Mouse (Mus musculus) neural tube, embryonic 15.5 days (tissue): ENCODE data around the gene Itgb5. TPM values are rescaled to one million over a fixed set of nuclear protein-coding genes. Genes with fewer than 3 reads are reported as not detected.
A peak's percentile ranks its signal among the peaks of the same experiment; 100 is the strongest.

Experiments used
- ATAC-seq: fragments of 200-750 bp; cut with Nextera tagmentation; 2 replicates; pipeline ENCODE4 v1.8.0; 2017; ENCODE audit warnings: mild to moderate bottlenecking, moderate TSS enrichment, moderate library complexity; ENCODE audit not compliant: low FRiP score
- H3K27ac ChIP-seq: fragments of 300-500 bp; sonication (generic); replicated peaks from 2 replicates; pipeline ENCODE4 v1.5.1; 2015; ENCODE audit warnings: mild to moderate bottlenecking, inconsistent platforms
- H3K27me3 ChIP-seq: fragments of 300-500 bp; sonication (generic); replicated peaks from 2 replicates; pipeline ENCODE4 v1.6.1; 2015; ENCODE audit warnings: inconsistent platforms
- H3K36me3 ChIP-seq: fragments of 300-500 bp; sonication (generic); 2 replicates; pipeline ENCODE4 v1.6.1; 2015; ENCODE audit warnings: inconsistent platforms
- H3K4me1 ChIP-seq: fragments of 300-500 bp; sonication (generic); 2 replicates; pipeline ENCODE4 v1.6.1; 2015; ENCODE audit warnings: inconsistent platforms
- H3K4me2 ChIP-seq: fragments of 300-500 bp; sonication (generic); 2 replicates; pipeline ENCODE4 v1.6.1; 2015; ENCODE audit warnings: inconsistent platforms, mild to moderate bottlenecking, moderate library complexity
- H3K4me3 ChIP-seq: fragments of 300-500 bp; sonication (generic); replicated peaks from 2 replicates; pipeline ENCODE4 v1.5.1; 2015; ENCODE audit warnings: mild to moderate bottlenecking, inconsistent platforms
- H3K9ac ChIP-seq: fragments of 300-500 bp; sonication (generic); replicated peaks from 2 replicates; pipeline ENCODE4 v1.6.1; 2015; ENCODE audit warnings: mild to moderate bottlenecking, inconsistent platforms
- H3K9me3 ChIP-seq: fragments of 300-500 bp; sonication (generic); replicated peaks from 2 replicates; pipeline ENCODE4 v1.6.1; 2016; ENCODE audit warnings: inconsistent platforms
- WGBS: fragments of 180-500 bp; shearing (Covaris S2); methylation state at CpG from one replicate; pipeline ENCODE4 v1.1.7; 2015; ENCODE audit warnings: mixed read lengths; 5-methylcytosine and 5-hydroxymethylcytosine counted together
- polyA plus RNA-seq: library from polyadenylated mRNA; unstranded; fragments of >200 nt; fragmentation: Nextera tagmentation; extraction: Ambion mirVana; gene quantifications from 2 replicates; pipeline ENCODE4 v1.2.1, GENCODE M21; 2015

Itgb5 gene
- polyA plus RNA-seq, 1 experiment from 2014 or later: 19.2 TPM

- peak overlapping the region; percentile 60 for H3K27ac ChIP-seq
- ATAC-seq: no peak
- WGBS: 7% methylated on average over 5 of the region's 5 CpGs
- no peaks in the 10 kb centered on the region for H3K9me3 ChIP-seq
- peak overlapping the region; percentile 53 for H3K4me2 ChIP-seq
- 0 out of 2 replicates have a peak overlapping the region, but pooled peaks have one; percentile 17 for H3K9ac ChIP-seq
- peaks cover 54% of the 10 kb centered on the region for H3K27me3 ChIP-seq
- peaks cover 40% of the 10 kb centered on the region for H3K4me1 ChIP-seq
- H3K36me3 ChIP-seq: no peaks in the 10 kb centered on the region
- peak overlapping the region; percentile 17; the same call in 1 of the 2 replicates for H3K4me3 ChIP-seq
Observed at GRCm38 (mm10) chr16:33833429-33833753, 3.9 kb downstream of the Itgb5 start.

- Histone ChIP-seq H3K27me3 (peaks cover 51% of the 10 kb centered on the region), H3K4me1 (peaks cover 39% of the 10 kb centered on the region), H3K9ac (0 out of 2 replicates have a peak overlapping the region, but pooled peaks have one; percentile 17), H3K9me3 (no peaks in the 10 kb centered on the region), H3K36me3 (no peaks in the 10 kb centered on the region), H3K27ac (peak overlapping the region; percentile 60), H3K4me2 (peak overlapping the region; percentile 53), H3K4me3 (peak overlapping the region; percentile 18)
- WGBS: 3% methylated on average over 25 of the region's 25 CpGs
- no peak for ATAC-seq
Observed at GRCm38 (mm10) chr16:33833781-33834482, 4.5 kb downstream of the Itgb5 start.

- Histone ChIP-seq H3K27ac (no peak overlapping the region), H3K27me3 (peaks cover 33% of the 10 kb centered on the region), H3K4me1 (peaks cover 25% of the 10 kb centered on the region), H3K9ac (no peak overlapping the region), H3K36me3 (no peaks in the 10 kb centered on the region), H3K4me2 (no peak overlapping the region), H3K4me3 (no peak overlapping the region), H3K9me3 (no peaks in the 10 kb centered on the region)
- no peak for ATAC-seq
- WGBS: 86% methylated on average over 3 of the region's 3 CpGs
Observed at GRCm38 (mm10) chr16:33836676-33837075, 7.2 kb downstream of the Itgb5 start.

- 71% methylated on average over 3 of the region's 3 CpGs for WGBS
- ATAC-seq: no peak
- H3K4me3 ChIP-seq: no peak overlapping the region
- no peaks in the 10 kb centered on the region for H3K9me3 ChIP-seq
- no peak overlapping the region for H3K9ac ChIP-seq
- no peak overlapping the region for H3K27ac ChIP-seq
- no peak overlapping the region for H3K4me2 ChIP-seq
- H3K4me1 ChIP-seq: peaks cover 25% of the 10 kb centered on the region
- no peaks in the 10 kb centered on the region for H3K36me3 ChIP-seq
- H3K27me3 ChIP-seq: peaks cover 30% of the 10 kb centered on the region
Observed at GRCm38 (mm10) chr16:33837191-33837590, 7.7 kb downstream of the Itgb5 start.

- H3K9ac ChIP-seq: no peak overlapping the region
- H3K36me3 ChIP-seq: no peaks in the 10 kb centered on the region
- no peak overlapping the region for H3K27ac ChIP-seq
- no peak overlapping the region for H3K4me3 ChIP-seq
- no peaks in the 10 kb centered on the region for H3K9me3 ChIP-seq
- no peaks in the 10 kb centered on the region for H3K4me1 ChIP-seq
- no peak overlapping the region for H3K4me2 ChIP-seq
- H3K27me3 ChIP-seq: no peaks in the 10 kb centered on the region
- ATAC-seq: no peak
- 33% methylated on average over 6 of the region's 6 CpGs for WGBS
Observed at GRCm38 (mm10) chr16:33840616-33841015, 11.2 kb downstream of the Itgb5 start.

GRCm38 (mm10) chr16:33842081-33842880, 12.8 kb downstream of the Itgb5 start:
- H3K9me3 ChIP-seq: no peaks in the 10 kb centered on the region
- no peak overlapping the region for H3K27ac ChIP-seq
- H3K4me1 ChIP-seq: no peaks in the 10 kb centered on the region
- H3K36me3 ChIP-seq: no peaks in the 10 kb centered on the region
- no peaks in the 10 kb centered on the region for H3K27me3 ChIP-seq
- 72% methylated on average over 12 of the region's 12 CpGs for WGBS
- no peak overlapping the region for H3K9ac ChIP-seq
- no peak overlapping the region for H3K4me3 ChIP-seq
- ATAC-seq: no peak
- H3K4me2 ChIP-seq: no peak overlapping the region

- Histone ChIP-seq H3K9me3 (no peaks in the 10 kb centered on the region), H3K4me1 (no peaks in the 10 kb centered on the region), H3K27ac (no peak overlapping the region), H3K4me3 (no peak overlapping the region), H3K9ac (no peak overlapping the region), H3K36me3 (no peaks in the 10 kb centered on the region), H3K27me3 (no peaks in the 10 kb centered on the region), H3K4me2 (no peak overlapping the region)
- WGBS: 57% methylated on average over 4 of the region's 4 CpGs
- ATAC-seq: no peak
Observed at GRCm38 (mm10) chr16:33844150-33844611, 14.7 kb downstream of the Itgb5 start.

- H3K4me2 ChIP-seq: no peak overlapping the region
- no peak overlapping the region for H3K9ac ChIP-seq
- no peaks in the 10 kb centered on the region for H3K36me3 ChIP-seq
- no peaks in the 10 kb centered on the region for H3K4me1 ChIP-seq
- 85% methylated on average over 6 of the region's 6 CpGs for WGBS
- no peaks in the 10 kb centered on the region for H3K27me3 ChIP-seq
- no peaks in the 10 kb centered on the region for H3K9me3 ChIP-seq
- ATAC-seq: no peak
- H3K27ac ChIP-seq: no peak overlapping the region
- no peak overlapping the region for H3K4me3 ChIP-seq
Observed at GRCm38 (mm10) chr16:33844866-33845265, 15.4 kb downstream of the Itgb5 start.

- Histone ChIP-seq H3K4me1 (no peaks in the 10 kb centered on the region), H3K4me3 (no peak overlapping the region), H3K36me3 (no peaks in the 10 kb centered on the region), H3K9me3 (no peaks in the 10 kb centered on the region), H3K27me3 (no peaks in the 10 kb centered on the region), H3K9ac (no peak overlapping the region), H3K27ac (no peak overlapping the region), H3K4me2 (no peak overlapping the region)
- no peak for ATAC-seq
Observed at GRCm38 (mm10) chr16:33853271-33853670, 23.8 kb downstream of the Itgb5 start.

GRCm38 (mm10) chr16:33858766-33859165, 29.3 kb downstream of the Itgb5 start:
- H3K27me3 ChIP-seq: no peaks in the 10 kb centered on the region
- no peak overlapping the region for H3K4me2 ChIP-seq
- H3K27ac ChIP-seq: no peak overlapping the region
- H3K4me1 ChIP-seq: peaks cover 15% of the 10 kb centered on the region
- WGBS: 84% methylated on average over 2 of the region's 2 CpGs
- H3K9me3 ChIP-seq: no peaks in the 10 kb centered on the region
- no peak for ATAC-seq
- no peak overlapping the region for H3K9ac ChIP-seq
- no peaks in the 10 kb centered on the region for H3K36me3 ChIP-seq
- no peak overlapping the region for H3K4me3 ChIP-seq

GRCm38 (mm10) chr16:33859380-33859779, 29.9 kb downstream of the Itgb5 start:
- Histone ChIP-seq H3K4me1 (peaks cover 15% of the 10 kb centered on the region), H3K9me3 (no peaks in the 10 kb centered on the region), H3K27ac (no peak overlapping the region), H3K36me3 (no peaks in the 10 kb centered on the region), H3K9ac (no peak overlapping the region), H3K4me3 (no peak overlapping the region), H3K27me3 (no peaks in the 10 kb centered on the region), H3K4me2 (peak overlapping the region; percentile 34)
- no peak for ATAC-seq
- WGBS: 56% methylated on average over 5 of the region's 5 CpGs
